Mouse (Mus musculus) midbrain, embryonic 15.5 days (tissue): Measurements from ENCODE around the gene Mtmr12. TPM values are rescaled to one million over a fixed set of nuclear protein-coding genes. Genes with fewer than 3 reads are reported as not detected.

ENCODE experiments used
- ATAC-seq: fragments of 200-750 bp; cut with Nextera tagmentation; replicated peaks from 2 replicates; pipeline ENCODE4 v1.8.0; 2017; ENCODE audit warnings: moderate TSS enrichment
- H3K27ac ChIP-seq: fragments of 300-500 bp; sonication (generic); 2 replicates; pipeline ENCODE4 v1.5.1; 2015; ENCODE audit warnings: mild to moderate bottlenecking, inconsistent platforms
- H3K27me3 ChIP-seq: fragments of 300-500 bp; sonication (generic); replicated peaks from 2 replicates; pipeline ENCODE4 v1.6.1; 2015; ENCODE audit warnings: inconsistent platforms
- H3K36me3 ChIP-seq: fragments of 300-500 bp; sonication (generic); replicated peaks from 2 replicates; pipeline ENCODE4 v1.6.1; 2015; ENCODE audit warnings: inconsistent platforms
- H3K4me1 ChIP-seq: fragments of 300-500 bp; sonication (generic); 2 replicates; pipeline ENCODE4 v1.6.1; 2015; ENCODE audit warnings: inconsistent platforms
- H3K4me2 ChIP-seq: fragments of 300-500 bp; sonication (generic); 2 replicates; pipeline ENCODE4 v1.6.1; 2015; ENCODE audit warnings: inconsistent platforms, mild to moderate bottlenecking, moderate library complexity
- H3K4me3 ChIP-seq: fragments of 300-500 bp; sonication (generic); 2 replicates; pipeline ENCODE4 v1.5.1; 2015; ENCODE audit warnings: mild to moderate bottlenecking, inconsistent platforms
- H3K9ac ChIP-seq: fragments of 300-500 bp; sonication (generic); 2 replicates; pipeline ENCODE4 v1.6.1; 2015; ENCODE audit warnings: mild to moderate bottlenecking, inconsistent platforms
- H3K9me3 ChIP-seq: fragments of 300-500 bp; sonication (generic); 2 replicates; pipeline ENCODE4 v1.6.1; 2016; ENCODE audit warnings: inconsistent platforms
- WGBS: fragments of 180-500 bp; shearing (Covaris S2); methylation state at CpG from one replicate; pipeline ENCODE4 v1.1.7; 2015; ENCODE audit warnings: mixed read lengths; 5-methylcytosine and 5-hydroxymethylcytosine counted together
- polyA plus RNA-seq: library from polyadenylated mRNA; unstranded; fragments of >200 nt; fragmentation: Nextera tagmentation; extraction: Ambion mirVana; gene quantifications from 2 replicates; pipeline ENCODE4 v1.2.1, GENCODE M21; 2015

The Mtmr12 gene
- polyA plus RNA-seq, 1 experiment from 2014 or later, result 9.6 TPM

DNA sequence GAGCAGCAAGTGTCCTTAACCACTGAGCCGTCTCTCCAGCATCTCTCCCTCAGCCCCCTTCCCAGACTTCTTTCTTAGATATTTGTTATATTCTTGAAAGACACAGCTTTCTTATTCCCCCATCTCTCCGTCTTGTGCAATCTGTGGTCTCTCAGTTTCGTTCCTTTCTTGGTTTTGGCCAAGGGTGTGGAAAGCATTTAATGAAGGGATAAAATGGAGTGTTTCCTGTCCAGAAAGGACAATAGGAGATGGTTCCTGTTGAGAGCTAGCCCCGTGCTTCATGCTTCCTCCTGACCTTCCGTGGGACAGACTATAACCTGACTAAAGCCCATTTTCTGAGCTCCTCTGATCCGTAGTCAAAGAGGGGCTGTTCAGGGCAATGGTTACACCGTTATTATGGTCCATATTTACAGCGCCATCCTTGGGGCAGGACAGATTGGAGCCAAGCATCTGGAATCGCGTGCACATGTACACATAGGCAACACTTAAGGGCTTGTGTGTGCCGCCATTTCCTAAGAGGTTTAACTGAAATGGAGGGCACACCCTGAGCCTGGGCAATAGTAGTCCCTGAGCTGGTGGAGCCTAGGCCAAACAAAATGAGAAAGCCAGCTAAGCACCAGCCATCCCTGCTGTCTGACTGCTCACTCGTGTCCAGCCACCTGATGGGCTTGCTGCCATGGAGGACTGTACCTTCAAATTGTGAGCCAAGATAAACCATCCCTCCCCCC lies 68.7 kb downstream of the Mtmr12 start:
- 0 out of 2 replicates have a peak, but pooled peaks have one; percentile 19 for ATAC-seq
- H3K9ac ChIP-seq, result no peak overlapping the region
- WGBS, result 82% methylated on average over 12 of the region's 12 CpGs
- H3K4me1 ChIP-seq, result no peaks in the 10 kb centered on the region
- no peak overlapping the region for H3K4me3 ChIP-seq
- no peak overlapping the region for H3K27ac ChIP-seq
- no peaks in the 10 kb centered on the region for H3K9me3 ChIP-seq
- no peaks in the 10 kb centered on the region for H3K27me3 ChIP-seq
- H3K36me3 ChIP-seq, result no peaks in the 10 kb centered on the region; the same call in 1 of the 2 replicates
- H3K4me2 ChIP-seq, result no peak overlapping the region

DNA sequence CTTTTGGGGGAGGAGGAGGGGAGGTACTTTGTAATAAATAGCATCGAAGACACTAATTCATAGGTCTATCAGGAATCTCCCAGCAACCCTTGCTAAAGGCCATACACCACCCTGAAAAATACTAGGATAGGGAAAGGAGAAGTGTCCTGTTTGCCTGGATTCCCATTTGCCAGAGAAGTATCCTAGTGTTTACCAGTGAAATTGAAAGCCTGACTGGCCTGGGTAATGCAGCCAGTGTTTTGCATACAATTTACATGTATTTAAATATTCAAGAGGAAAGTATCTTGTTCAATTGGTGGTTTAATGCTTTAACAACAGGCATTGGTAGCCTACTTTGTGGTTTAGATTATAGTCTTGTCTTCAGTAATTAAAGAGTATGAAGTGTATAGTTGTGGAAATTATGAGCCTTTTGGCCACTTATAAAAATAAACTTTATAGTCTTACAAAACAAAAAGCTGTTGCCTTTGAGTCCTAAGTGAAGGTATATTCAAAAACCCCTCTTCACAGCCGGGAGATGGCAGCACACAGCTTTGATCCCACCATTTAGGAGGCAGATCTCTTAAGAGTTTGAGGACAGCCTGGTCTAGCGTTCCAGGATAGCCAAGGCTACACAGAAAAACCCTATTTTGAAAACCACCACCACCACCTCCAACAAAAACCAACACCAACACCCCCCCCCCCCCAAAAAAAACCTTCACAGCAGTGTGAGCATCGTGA lies 69.4 kb downstream of the Mtmr12 start:
- Histone ChIP-seq H3K27ac (no peak overlapping the region), H3K9ac (no peak overlapping the region), H3K4me3 (no peak overlapping the region), H3K9me3 (no peaks in the 10 kb centered on the region), H3K36me3 (no peaks in the 10 kb centered on the region; the same call in 1 of the 2 replicates), H3K4me1 (no peaks in the 10 kb centered on the region), H3K4me2 (no peak overlapping the region), H3K27me3 (no peaks in the 10 kb centered on the region)
- ATAC-seq, result 0 out of 2 replicates have a peak, but pooled peaks have one; percentile 8
- 63% methylated on average over 4 of the region's 4 CpGs for WGBS

DNA sequence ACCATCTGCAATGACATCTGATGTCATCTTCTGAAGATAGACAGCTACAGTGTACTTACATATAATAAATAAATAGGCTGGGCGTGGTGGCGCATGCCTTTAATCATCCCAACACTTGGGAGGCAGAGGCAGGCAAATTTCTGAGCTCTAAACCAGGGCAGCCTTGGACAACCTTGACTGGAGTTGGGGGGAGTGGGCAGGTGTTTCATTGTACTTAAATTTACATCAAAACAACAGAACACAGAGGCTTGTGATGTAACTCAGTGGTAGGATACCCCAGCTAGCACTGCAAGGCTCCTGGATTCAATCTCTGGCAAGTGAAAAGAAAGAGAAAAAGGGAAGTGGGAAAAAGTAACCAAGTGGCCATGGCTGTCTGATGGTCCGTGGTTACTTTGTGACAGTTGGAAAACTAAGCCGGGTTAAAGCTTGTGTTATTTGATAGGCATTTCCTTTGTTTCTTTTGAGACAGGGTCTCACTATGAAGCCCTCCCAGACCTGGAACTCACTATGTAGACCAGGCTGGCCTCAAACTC lies 70.3 kb downstream of the Mtmr12 start:
- ATAC-seq, result no peak
- H3K4me2 ChIP-seq, result no peak overlapping the region
- H3K27me3 ChIP-seq, result no peaks in the 10 kb centered on the region

DNA sequence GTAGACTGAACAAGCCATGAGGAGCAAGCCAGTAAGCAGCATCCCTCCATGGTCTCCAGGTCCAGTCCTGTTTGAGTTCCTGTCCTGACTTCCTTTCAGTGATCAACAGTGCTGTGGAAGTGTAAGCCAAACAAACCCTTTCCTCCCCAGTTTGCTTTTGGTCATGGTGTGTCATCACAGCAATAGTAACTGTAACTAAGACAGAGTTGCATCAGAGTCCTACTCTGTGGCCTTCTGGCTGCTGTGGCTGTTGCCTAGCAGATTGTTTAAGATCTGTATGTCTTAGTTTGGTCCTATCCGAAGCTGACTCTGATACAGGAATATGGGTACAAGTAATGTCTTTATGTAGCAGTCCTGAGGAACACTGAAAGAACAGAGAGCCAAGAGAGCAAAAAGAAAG lies 75.0 kb downstream of the Mtmr12 start:
- H3K27ac ChIP-seq, result no peak overlapping the region
- no peaks in the 10 kb centered on the region for H3K27me3 ChIP-seq
- H3K9ac ChIP-seq, result no peak overlapping the region
- no peaks in the 10 kb centered on the region for H3K9me3 ChIP-seq
- H3K36me3 ChIP-seq, result no peaks in the 10 kb centered on the region
- H3K4me1 ChIP-seq, result no peaks in the 10 kb centered on the region
- WGBS, result 94% methylated on average over 1 of the region's 1 CpGs
- ATAC-seq, result no peak
- no peak overlapping the region for H3K4me2 ChIP-seq
- no peak overlapping the region for H3K4me3 ChIP-seq

More for the DNA sequence above, 70.3 kb downstream of the Mtmr12 start:
- no peak overlapping the region for H3K9ac ChIP-seq
- H3K9me3 ChIP-seq, result no peaks in the 10 kb centered on the region
- WGBS, result 82% methylated on average over 4 of the region's 4 CpGs
- no peaks in the 10 kb centered on the region for H3K4me1 ChIP-seq
- H3K27ac ChIP-seq, result no peak overlapping the region
- H3K4me3 ChIP-seq, result no peak overlapping the region
- no peaks in the 10 kb centered on the region; the same call in 1 of the 2 replicates for H3K36me3 ChIP-seq

DNA sequence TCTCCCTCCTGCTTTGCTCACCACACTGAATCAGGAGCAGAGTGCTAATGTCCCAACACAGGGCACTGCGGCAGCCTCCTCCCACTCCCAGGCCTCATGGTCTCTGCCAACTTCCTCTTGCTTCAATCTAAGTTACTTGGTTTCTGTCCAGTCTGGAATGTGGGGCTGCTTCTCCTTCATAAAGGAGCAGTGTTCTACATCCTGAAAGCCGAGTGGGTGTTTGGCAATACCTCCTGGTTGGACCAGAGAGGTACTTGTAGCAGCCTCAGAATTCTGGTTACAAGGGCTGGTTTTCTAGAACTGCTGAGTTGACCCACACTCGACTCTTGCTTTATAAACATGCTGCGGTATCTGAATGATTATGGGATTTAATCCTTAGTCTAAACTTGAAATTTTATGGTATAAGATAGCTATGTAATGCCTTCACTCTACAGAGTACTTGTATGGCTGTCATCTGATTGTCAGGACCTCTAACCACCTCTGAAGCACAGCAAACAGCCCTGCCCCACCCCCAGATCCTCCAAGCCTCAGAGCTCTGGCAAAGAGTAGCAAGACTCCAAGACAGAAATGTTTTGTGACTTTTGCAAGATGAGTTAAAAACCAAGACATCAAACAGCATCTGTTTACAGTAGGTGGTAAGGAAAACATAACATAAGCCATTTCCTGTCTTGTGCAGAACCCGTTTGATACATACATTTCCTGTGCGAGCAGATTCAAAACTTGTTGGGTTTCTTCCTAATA lies 80.1 kb downstream of the Mtmr12 start:
- no peaks in the 10 kb centered on the region for H3K4me1 ChIP-seq

DNA sequence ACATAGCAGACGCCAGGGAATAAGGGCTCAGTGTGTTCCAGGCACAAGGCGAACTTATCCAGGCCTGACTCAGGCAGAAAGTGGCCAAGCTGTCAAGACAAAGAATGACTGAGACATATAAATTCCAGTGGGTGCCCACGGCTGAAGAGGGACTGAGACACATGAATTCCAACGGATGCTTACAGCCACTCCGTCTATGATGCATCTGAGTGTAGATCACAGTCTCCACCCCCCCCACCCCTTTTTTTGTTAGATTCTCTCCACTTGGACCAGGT lies 80.6 kb downstream of the Mtmr12 start:
- Histone ChIP-seq H3K9ac (no peak overlapping the region), H3K4me3 (no peak overlapping the region), H3K4me2 (no peak overlapping the region), H3K4me1 (no peaks in the 10 kb centered on the region), H3K36me3 (no peaks in the 10 kb centered on the region), H3K9me3 (no peaks in the 10 kb centered on the region), H3K27me3 (no peaks in the 10 kb centered on the region), H3K27ac (no peak overlapping the region)
- WGBS, result 87% methylated on average over 5 of the region's 5 CpGs
- no peak for ATAC-seq

More for the DNA sequence above, 80.1 kb downstream of the Mtmr12 start:
- H3K27me3 ChIP-seq, result no peaks in the 10 kb centered on the region
- H3K9ac ChIP-seq, result no peak overlapping the region
- ATAC-seq, result no peak
- H3K27ac ChIP-seq, result no peak overlapping the region
- WGBS, result 80% methylated on average over 6 of the region's 6 CpGs
- no peak overlapping the region for H3K4me3 ChIP-seq
- no peaks in the 10 kb centered on the region for H3K9me3 ChIP-seq
- H3K4me2 ChIP-seq, result no peak overlapping the region
- no peaks in the 10 kb centered on the region for H3K36me3 ChIP-seq

GRCm38 (mm10) chr15:12290330-12290729 lies 85.5 kb downstream of the Mtmr12 start:
- Histone ChIP-seq H3K27me3 (no peaks in the 10 kb centered on the region), H3K27ac (no peak overlapping the region), H3K4me3 (no peak overlapping the region), H3K9me3 (no peaks in the 10 kb centered on the region), H3K4me1 (no peaks in the 10 kb centered on the region), H3K36me3 (no peaks in the 10 kb centered on the region), H3K4me2 (no peak overlapping the region), H3K9ac (no peak overlapping the region)
- 92% methylated on average over 7 of the region's 7 CpGs for WGBS
- ATAC-seq, result no peak

- no peak overlapping the region for H3K4me3 ChIP-seq
- no peak overlapping the region for H3K27ac ChIP-seq
- H3K4me2 ChIP-seq, result no peak overlapping the region
- no peaks in the 10 kb centered on the region for H3K9me3 ChIP-seq
- WGBS, result 89% methylated on average over 2 of the region's 2 CpGs
- no peaks in the 10 kb centered on the region for H3K4me1 ChIP-seq
- H3K9ac ChIP-seq, result no peak overlapping the region
- no peaks in the 10 kb centered on the region for H3K27me3 ChIP-seq
- ATAC-seq, result no peak
- H3K36me3 ChIP-seq, result no peaks in the 10 kb centered on the region
Measured at GRCm38 (mm10) chr15:12291757-12292156, 86.9 kb downstream of the Mtmr12 start.

DNA sequence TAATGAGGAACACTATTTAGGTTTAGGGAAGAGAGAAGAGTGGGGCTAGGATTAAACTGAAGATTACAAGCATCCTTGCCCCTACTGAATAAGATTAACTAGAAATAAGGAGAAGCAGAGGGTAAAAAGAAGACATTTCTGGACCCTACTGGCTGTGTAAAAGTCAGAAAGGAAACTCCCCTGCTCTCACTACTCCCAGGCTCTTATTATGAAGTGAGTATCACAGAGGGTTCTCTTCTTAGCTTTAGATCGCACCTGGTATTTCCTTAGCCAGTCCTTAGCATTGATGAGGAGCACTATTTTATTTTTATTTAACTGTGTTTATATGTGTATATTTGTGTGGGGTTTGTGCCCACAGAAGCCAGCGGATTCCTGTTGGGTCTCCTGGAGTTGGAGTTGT lies 91.4 kb downstream of the Mtmr12 start:
- no peaks in the 10 kb centered on the region for H3K27me3 ChIP-seq
- no peak overlapping the region for H3K4me2 ChIP-seq
- H3K9ac ChIP-seq, result no peak overlapping the region
- no peaks in the 10 kb centered on the region for H3K36me3 ChIP-seq
- no peak overlapping the region for H3K27ac ChIP-seq
- H3K4me3 ChIP-seq, result no peak overlapping the region
- H3K9me3 ChIP-seq, result no peaks in the 10 kb centered on the region
- WGBS, result 58% methylated on average over 2 of the region's 2 CpGs
- no peak for ATAC-seq
- H3K4me1 ChIP-seq, result no peaks in the 10 kb centered on the region

DNA sequence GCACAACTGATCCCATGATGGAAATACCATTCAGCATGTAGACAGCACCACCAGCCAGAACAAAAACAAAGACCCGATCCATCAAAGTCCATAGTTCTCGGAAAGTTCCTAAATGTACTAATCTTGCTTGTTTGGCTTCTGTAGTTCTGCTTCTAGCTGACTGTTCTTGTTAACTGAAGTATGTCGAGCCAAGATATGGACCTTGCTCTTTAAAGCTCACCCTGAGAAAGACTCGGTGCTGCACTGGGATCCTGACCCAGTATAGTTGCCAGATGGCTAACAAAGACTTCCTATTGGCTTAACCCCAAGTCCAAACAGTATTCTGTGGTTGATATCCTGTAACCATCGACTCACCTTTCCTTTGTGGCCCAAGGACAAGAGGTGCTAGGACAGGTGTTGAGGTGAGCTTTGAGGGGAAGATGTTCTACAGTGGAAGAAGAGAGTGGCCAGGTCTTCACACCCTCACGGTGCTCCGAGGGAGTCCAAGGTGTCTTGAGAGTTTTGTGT lies 93.5 kb downstream of the Mtmr12 start:
- Histone ChIP-seq H3K4me2 (no peak overlapping the region), H3K9me3 (no peaks in the 10 kb centered on the region), H3K36me3 (no peaks in the 10 kb centered on the region), H3K4me3 (no peak overlapping the region), H3K4me1 (no peaks in the 10 kb centered on the region), H3K9ac (no peak overlapping the region), H3K27ac (no peak overlapping the region), H3K27me3 (no peaks in the 10 kb centered on the region)
- ATAC-seq, result no peak
- 85% methylated on average over 7 of the region's 7 CpGs for WGBS

GRCm38 (mm10) chr15:12301771-12302170 lies 96.9 kb downstream of the Mtmr12 start:
- no peak overlapping the region for H3K4me3 ChIP-seq
- ATAC-seq, result no peak
- H3K27ac ChIP-seq, result no peak overlapping the region
- no peak overlapping the region for H3K4me2 ChIP-seq
- H3K9me3 ChIP-seq, result no peaks in the 10 kb centered on the region
- no peaks in the 10 kb centered on the region for H3K27me3 ChIP-seq
- H3K36me3 ChIP-seq, result no peaks in the 10 kb centered on the region
- 78% methylated on average over 4 of the region's 6 CpGs for WGBS
- no peaks in the 10 kb centered on the region for H3K4me1 ChIP-seq
- H3K9ac ChIP-seq, result no peak overlapping the region
